Mouse (Mus musculus): ENCODE data around the gene Nell2.

- no peak for TF ChIP-seq CTCF (conservative IDR thresholded peaks at IDR 0.05 in 1 of 2, IDR thresholded peaks at IDR 0.05 in 1 of 2; ENCODE audit: low read depth in 2 of 2, low read length in 2 of 2)
- no peak for TF ChIP-seq EP300 (IDR thresholded peaks at IDR 0.05; ENCODE audit: low read length)
- no peak for TF ChIP-seq ETS1 (conservative IDR thresholded peaks at IDR 0.05; ENCODE audit: low read depth, low read length)
- no peak for TF ChIP-seq ZNF384 (IDR thresholded peaks at IDR 0.05; ENCODE audit: low read depth, low read length)
- no peak for TF ChIP-seq POLR2AphosphoS2 (IDR thresholded peaks at IDR 0.05; ENCODE audit: low read depth, low read length)
- no peak for TF ChIP-seq POLR2A (IDR thresholded peaks at IDR 0.05; ENCODE audit: low read depth, low read length)
- no peak for TF ChIP-seq ZMIZ1 (IDR thresholded peaks at IDR 0.05; ENCODE audit: low read depth, low read length)
- TF ChIP-seq CHD1 (IDR thresholded peaks at IDR 0.05; ENCODE audit: low read depth, low read length) = no peak
- no peak for TF ChIP-seq MXI1 (IDR thresholded peaks at IDR 0.05; ENCODE audit: low read depth, low read length)
- no peak for TF ChIP-seq ZC3H11A (IDR thresholded peaks at IDR 0.05; ENCODE audit: low read depth, low read length)
- TF ChIP-seq GABPA (IDR thresholded peaks at IDR 0.05; ENCODE audit: insufficient replicate concordance, low read depth, low read length) = no peak
- TF ChIP-seq ZKSCAN1 (IDR thresholded peaks at IDR 0.05; ENCODE audit: borderline replicate concordance, low read depth, low read length) = no peak
- TF ChIP-seq MAX (IDR thresholded peaks at IDR 0.05; ENCODE audit: low read length) = no peak
- TF ChIP-seq CHD2 (IDR thresholded peaks at IDR 0.05; ENCODE audit: low read length) = no peak
These were observed 197.4 kb downstream of the Nell2 start for GRCm38 (mm10) chr15:95330926-95331325.

All from CH12.LX (cell line).